Mouse (Mus musculus): ENCODE measurements around the gene Ring1.
"Not testable (repeated sequence)": the region's sequence is repeated elsewhere in the genome, so short reads cannot be mapped to it uniquely, and the experiment has no call there.

Gene Ring1

GRCm38 (mm10) chr17:34028501-34029149 lies 4.1 kb upstream of the Ring1 start:
- no peak for DNase-seq

GRCm38 (mm10) chr17:34027656-34028223 lies 3.3 kb upstream of the Ring1 start, which contains the start of gene H2-Ke6:
H2-Ke6 (minus strand) TSS chr17:34028060.
- DNase-seq: peak; percentile 97

- DNase-seq: peak; percentile 36
These were observed 2.6 kb upstream of the Ring1 start for GRCm38 (mm10) chr17:34026917-34027655.

- no peak for DNase-seq
These were observed 1.7 kb upstream of the Ring1 start for GRCm38 (mm10) chr17:34026221-34026620.

GRCm38 (mm10) chr17:34025756-34026151 lies 1.3 kb upstream of the Ring1 start:
- DNase-seq: no peak

GRCm38 (mm10) chr17:34024861-34025755 lies 628 bp upstream of the Ring1 start:
- DNase-seq: no peak

GRCm38 (mm10) chr17:34023678-34024077 lies 802 bp downstream of the Ring1 start:
- DNase-seq: no peak

- no peak for DNase-seq
These were observed 1.5 kb downstream of the Ring1 start for GRCm38 (mm10) chr17:34022987-34023386.

GRCm38 (mm10) chr17:34022414-34022783 lies 2.1 kb downstream of the Ring1 start:
- no peak for DNase-seq

GRCm38 (mm10) chr17:34021539-34022413 lies 2.7 kb downstream of the Ring1 start:
- no peak for DNase-seq

GRCm38 (mm10) chr17:34013436-34013835 lies 11.0 kb downstream of the Ring1 start:
- DNase-seq: no peak

- DNase-seq: no peak
These were observed 14.3 kb downstream of the Ring1 start for GRCm38 (mm10) chr17:34010156-34010555.

- no peak for DNase-seq
These were observed 17.9 kb downstream of the Ring1 start for GRCm38 (mm10) chr17:34006570-34006969.

GRCm38 (mm10) chr17:34003426-34003825 lies 21.1 kb downstream of the Ring1 start:
- peak; percentile 55 for DNase-seq

- not testable (repeated sequence) for DNase-seq
These were observed 23.7 kb downstream of the Ring1 start for GRCm38 (mm10) chr17:34000796-34001195.

- DNase-seq: peak; percentile 92
These were observed 24.3 kb downstream of the Ring1 start, which contains the start of gene H2-K1 for GRCm38 (mm10) chr17:34000150-34000537. H2-K1 (minus strand) TSS chr17:34000347.

- DNase-seq: peak; percentile 45
These were observed 24.9 kb downstream of the Ring1 start for GRCm38 (mm10) chr17:33999341-34000149.

- not testable (repeated sequence) for DNase-seq
These were observed 25.8 kb downstream of the Ring1 start for GRCm38 (mm10) chr17:33998697-33999096.

GRCm38 (mm10) chr17:33997025-33997424 lies 27.5 kb downstream of the Ring1 start:
- DNase-seq: not testable (repeated sequence)

GRCm38 (mm10) chr17:33995651-33996050 lies 28.8 kb downstream of the Ring1 start:
- no peak for DNase-seq

GRCm38 (mm10) chr17:33994959-33995358 lies 29.5 kb downstream of the Ring1 start:
- DNase-seq: no peak
